Mouse (Mus musculus) adrenal gland, postnatal 14 days (tissue): ENCODE results near the gene Lyzl6. TPM values are rescaled to one million over a fixed set of nuclear protein-coding genes. Genes with fewer than 3 reads are reported as not detected.

Source experiments
- DNase-seq: peaks from one replicate; pipeline ENCODE4 v3.0.0; 2021; ENCODE audit warnings: mixed read lengths
- total RNA-seq: library from RNA; stranded (reverse); gene quantifications from 2 replicates; pipeline ENCODE4 v1.2.3, GENCODE M21; 2021

The Lyzl6 gene
- total RNA-seq, 1 experiment from 2014 or later = not detected

GRCm38 (mm10) chr11:103645731-103646130, 7.0 kb upstream of the Lyzl6 start:
- DNase-seq = no peak

DNA sequence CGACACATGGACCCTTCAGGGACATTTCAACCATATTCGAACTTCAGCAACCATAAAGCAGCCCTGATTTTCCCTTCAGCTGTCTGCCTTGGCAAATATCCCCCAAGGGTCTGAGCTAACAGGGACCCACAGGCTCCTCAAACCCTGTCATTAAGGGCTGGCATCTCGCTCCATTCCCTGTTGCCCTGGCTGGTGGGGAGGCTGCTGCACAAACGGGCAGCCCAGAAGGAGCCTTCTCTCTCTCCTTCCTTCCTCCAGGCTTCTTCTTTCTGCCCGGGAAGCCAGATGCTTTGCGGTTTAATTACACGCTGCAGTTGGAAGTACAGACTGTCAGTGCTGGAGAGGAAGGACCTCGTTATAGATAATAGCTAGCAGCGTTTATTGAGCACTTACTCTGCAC, 4.5 kb upstream of the Lyzl6 start:
- DNase-seq = no peak

DNA sequence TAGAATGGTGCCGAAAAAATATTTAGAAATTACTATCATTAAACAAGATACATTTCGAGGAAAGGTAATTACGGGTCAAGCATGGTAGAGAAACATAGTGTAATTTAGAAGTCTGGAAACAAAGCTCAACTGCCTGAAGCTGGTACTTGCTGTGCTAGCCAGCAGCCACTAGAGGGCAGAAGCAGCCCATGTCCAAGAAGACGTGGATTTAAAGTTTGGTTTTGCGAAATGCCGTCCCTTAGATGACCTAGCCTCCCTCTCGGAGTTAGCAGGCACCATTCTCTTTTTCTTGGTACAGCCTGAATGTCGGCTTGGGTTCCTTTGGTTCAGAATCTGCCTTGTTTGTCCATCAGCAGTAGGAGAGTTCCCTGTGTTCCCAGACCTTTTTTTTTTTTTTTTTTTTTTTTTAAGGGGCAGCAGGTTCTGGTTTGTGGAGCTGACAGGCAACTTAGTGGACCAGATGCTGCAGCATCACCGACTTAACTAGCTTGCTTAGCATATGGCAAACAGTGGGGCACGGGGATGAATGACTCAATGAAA, 787 bp upstream of the Lyzl6 start:
- DNase-seq = peak; percentile 76

DNA sequence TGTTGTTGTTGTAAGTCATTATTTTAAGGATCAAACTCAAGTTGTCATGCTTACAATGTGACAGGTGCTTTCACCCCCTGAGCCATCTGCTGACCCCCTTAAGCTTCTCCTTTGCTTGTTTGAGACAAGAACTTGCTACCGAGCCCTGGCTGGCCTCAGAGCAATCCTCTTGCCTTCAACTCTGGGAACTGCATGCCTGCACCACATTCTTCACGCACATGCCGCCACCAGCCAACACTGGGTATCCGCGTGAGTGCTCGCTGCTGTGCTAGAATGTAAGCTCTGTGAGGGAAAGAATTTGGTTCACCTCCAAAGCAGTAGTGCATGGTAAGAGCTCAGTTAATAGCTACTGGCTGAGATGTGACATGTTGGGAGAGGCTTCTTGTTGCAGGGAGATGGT, 2.4 kb downstream of the Lyzl6 start:
- DNase-seq = no peak

GRCm38 (mm10) chr11:103635481-103635880, 3.2 kb downstream of the Lyzl6 start:
- DNase-seq = no peak

- no peak for DNase-seq
Measured at GRCm38 (mm10) chr11:103634806-103635205, 3.9 kb downstream of the Lyzl6 start.

DNA sequence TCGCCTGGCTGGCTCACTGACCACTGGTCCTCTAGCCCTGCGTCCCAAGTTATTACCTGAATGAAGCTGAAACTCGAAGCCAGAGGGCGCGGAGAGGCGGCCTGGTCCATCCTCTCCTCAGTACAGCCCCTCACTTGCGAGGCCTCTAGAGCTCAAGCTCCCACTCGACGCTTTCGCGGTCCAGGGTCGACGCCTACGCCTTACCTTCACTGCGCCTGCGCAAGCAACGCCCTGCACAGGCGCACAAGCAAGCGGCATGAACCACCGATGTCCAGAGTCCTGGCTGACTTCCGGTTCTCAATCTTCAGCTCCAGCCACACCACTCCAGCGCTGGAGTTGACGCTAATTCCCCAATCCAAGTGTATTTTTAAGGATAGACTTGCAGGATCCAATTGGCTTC, 11.2 kb downstream of the Lyzl6 start:
- no peak for DNase-seq

- DNase-seq = no peak
Measured at GRCm38 (mm10) chr11:103621040-103621439, 17.6 kb downstream of the Lyzl6 start, which contains the start of gene Gm884. TSS of gene Gm884 (minus strand) at chr11:103621140.

GRCm38 (mm10) chr11:103610772-103611171, 27.9 kb downstream of the Lyzl6 start:
- no peak for DNase-seq

DNA sequence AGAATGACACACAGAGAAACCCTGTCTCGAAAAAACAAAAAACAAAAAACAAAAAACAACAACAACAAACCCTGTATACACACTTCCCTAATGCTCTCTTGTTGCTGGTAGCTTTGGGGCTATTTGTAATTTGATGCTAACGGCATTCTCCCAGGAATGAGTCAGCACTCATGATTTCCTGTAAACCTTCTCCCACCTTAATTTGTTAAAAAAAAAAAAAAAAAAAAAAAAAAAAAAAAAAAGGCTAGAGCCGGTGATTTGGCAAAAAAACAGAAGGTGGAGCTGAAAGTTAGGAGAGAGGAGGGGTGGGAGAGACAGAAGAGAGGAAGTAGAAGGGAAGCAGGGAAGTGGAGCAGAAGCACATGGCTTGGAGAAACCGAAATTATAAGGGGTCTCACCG, 32.1 kb downstream of the Lyzl6 start:
- no peak for DNase-seq

Other genes starting within 250 kb of the Lyzl6 start
- gene Plekhm1, start 226.2 kb downstream of the Lyzl6 start, total RNA-seq = 17.4 and 19.6 TPM in 2 replicates
- gene Lrrc37a, start 134.3 kb downstream of the Lyzl6 start, total RNA-seq = not detected in 2 replicates
- gene Gm884, start 17.8 kb downstream of the Lyzl6 start, total RNA-seq = not detected in 2 replicates
- gene Rprml, start 10.7 kb upstream of the Lyzl6 start, total RNA-seq = not detected in 2 replicates
- gene Gosr2, start 59.0 kb upstream of the Lyzl6 start, total RNA-seq = 72.3 and 74.8 TPM in 2 replicates
- 0.22 and 0.23 TPM in 2 replicates for gene Wnt9b, start 110.9 kb upstream of the Lyzl6 start, total RNA-seq
- gene Wnt3, start 135.3 kb upstream of the Lyzl6 start, total RNA-seq = 0.15 TPM in 1 of 2 replicates, not detected in the other